Mouse (Mus musculus) right cerebral cortex, postnatal 14 days (tissue): ENCODE data around the gene Cpne2.

ENCODE experiments used
- DNase-seq: peaks from one replicate; pipeline ENCODE4 v3.0.0; 2022

The Cpne2 gene

DNA sequence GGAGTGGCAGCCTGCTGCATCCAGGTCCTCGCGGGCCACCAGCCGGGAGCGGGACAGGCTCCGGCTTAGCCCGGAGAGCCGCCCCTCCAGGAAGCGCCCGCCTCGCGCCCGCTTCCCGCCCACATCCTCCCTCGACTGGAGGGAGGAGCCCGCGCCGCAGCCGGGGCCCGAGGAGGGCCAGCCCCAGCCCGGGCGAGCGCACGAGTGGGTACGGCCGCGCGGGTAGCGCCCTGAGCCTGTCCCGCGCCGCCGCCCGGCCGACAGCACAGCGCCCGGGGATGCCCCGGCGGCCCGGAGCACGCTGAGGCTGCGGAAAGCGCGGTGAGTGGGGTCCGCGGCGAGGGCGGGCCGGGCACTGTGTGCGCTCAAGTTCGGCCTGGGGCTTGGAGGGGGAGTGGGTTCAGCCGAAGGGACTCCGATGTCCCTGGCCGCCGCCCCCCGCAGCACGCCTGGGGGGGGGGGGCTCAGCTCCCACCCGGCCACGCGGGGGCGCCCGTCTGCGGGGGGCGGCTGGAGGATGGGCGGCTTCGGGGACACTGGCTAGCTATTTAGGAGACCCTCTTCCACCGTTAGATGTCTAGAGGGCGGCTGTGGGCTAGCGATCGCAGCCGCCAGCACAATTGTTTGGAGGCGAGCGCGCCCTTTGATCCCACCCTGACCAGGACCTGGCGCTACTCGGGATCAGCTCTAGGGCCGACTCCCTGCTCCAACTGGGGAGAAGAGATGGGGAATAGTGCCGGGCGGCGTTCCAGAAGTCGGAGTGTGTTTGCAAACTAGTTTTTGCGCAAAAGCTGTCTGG lies at the start of gene Cpne2:
Gene Cpne2 (plus strand): TSS at position 118 of the 799 bp plus-strand sequence.
- peak; percentile 51 for DNase-seq

DNA sequence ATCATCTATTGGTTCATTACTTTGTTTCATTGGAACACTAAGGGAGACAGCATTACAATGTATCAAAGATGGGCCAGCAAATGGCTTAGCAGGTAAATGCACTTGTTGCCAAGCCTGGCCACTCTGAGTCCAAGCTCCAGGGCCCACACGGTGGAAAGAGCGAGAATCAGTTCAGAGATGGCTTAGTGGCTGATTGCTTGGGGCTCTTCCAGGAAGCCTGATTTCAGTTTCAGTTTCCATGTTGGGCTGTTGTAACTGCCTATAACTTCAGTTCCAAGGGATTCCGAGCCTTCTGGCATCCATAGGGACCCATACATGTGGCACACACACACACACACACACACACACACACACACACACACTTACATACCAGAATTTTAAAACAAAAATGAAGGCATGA lies 47.5 kb upstream of the Cpne2 start:
- no peak for DNase-seq

DNA sequence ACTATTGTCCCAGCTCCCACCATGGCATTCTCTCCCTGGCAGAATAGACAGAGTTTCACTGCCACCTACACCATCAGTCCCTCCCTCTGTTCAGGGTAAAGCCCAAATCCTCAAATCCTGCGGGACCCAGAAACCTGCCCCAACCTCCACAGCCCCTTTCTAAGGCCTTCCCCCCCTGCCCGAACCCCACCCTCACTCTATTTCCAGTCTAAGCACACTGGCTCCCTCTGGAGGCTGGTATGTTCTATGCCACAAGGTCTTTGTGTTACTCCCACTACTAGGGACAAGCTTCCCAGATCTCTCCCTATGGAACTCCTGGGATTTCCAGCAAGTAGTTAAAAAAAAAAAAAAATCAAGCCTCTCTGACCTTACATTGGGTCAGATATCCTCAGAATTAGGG lies 46.9 kb upstream of the Cpne2 start:
- DNase-seq, result peak; percentile 39

DNA sequence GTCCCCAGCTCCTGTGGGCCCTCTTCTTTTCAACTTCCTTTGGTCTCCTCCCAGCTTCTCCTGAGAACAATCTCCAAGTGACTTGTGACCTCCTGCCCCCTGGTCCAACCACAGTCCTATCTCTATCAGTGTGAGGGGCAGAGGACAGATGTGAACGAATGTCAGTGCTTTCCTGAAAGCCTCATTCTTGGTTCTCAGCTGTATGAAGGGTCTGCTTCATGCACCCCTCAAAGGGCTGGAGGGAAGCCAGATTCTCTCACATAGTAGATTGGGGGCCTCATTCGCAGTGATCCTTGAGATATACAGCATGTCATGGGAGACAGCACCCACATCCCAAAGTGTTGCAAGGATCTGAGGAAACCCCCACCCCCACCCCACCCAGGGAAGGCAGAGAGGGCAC lies 44.8 kb upstream of the Cpne2 start:
- no peak for DNase-seq

DNA sequence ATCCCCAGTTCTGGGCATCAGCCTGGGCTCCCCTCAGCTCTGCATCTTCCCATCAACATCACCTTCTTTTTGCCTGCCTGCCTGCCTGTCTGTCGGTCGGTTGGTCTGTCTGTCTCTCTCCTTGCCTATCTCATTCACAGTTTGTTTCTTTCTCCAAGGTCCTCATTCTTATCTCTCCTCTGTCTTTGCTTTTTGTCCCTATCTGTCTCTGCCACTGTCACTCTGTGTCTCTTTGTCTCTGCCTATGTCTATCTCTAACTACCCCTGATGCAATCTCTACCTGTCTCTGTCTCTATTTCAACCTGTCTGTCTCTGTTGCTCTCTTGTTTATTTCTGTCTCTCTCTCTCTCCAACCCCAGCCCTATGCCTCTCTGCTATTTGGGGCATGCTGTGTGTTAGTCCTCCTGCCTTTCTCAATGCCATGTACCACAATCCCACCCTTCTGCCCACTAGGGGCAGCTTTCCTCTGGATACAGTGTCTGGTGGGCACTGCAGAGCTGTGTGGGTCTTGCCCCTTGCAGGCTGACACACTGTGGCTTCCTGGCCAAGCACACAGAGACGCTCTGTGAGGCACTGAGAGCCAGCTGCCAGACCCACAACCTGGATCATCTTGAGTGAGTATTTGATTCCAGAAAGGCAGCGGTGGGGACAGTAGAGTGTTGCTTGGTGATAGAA lies 42.8 kb upstream of the Cpne2 start:
- DNase-seq, result no peak

DNA sequence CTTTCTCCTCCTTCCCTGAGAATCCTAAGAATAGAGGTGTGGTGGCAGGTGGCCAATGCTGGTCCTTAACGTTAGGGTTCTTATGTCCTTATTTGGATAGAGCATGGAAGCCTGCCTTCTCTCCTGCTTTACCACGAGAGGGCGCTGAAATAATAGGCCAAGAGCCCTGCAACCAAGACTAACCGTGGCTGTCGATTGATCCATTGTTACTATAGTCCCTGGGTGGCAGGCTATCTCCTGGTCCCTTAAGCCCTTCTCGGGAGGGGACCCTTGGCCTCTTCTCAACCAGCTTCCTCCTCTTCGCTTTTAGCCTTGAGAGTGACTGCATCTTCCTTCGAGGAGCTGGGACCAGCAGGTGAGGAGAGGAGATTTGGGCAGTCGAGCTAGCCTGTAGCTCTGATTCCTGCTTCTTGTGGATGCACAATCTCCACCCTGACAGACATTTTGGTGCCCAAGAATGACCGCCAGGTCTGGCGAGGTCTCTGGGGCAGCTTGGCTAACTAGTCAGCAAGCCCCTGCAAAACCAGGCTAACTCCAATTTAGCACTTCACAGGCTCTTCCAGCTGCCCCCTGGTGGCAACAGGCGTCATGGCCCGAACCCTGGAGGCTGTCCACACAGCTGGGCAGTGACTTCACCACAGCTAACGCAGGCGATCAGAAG lies 40.6 kb upstream of the Cpne2 start:
- peak; percentile 89 for DNase-seq

DNA sequence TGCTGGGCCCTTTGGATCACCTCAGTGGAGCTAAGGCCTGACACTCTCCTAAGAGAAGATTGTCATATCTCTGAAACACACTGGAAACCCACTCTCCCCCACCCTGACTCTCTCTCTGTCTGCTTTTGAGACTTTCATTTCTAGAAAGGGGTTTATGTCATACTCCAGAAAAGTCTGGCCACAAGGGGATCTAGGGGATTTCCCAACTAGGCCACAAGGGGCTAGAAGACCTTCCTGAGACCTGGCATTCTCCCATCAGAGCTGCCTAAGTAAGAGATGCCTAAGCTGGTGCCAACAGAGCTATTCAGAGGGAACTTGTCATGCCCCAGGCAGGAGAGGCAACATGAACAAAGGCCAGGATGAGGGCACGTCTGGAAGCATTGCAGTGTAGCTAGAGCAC lies 39.5 kb upstream of the Cpne2 start:
- DNase-seq, result no peak

DNA sequence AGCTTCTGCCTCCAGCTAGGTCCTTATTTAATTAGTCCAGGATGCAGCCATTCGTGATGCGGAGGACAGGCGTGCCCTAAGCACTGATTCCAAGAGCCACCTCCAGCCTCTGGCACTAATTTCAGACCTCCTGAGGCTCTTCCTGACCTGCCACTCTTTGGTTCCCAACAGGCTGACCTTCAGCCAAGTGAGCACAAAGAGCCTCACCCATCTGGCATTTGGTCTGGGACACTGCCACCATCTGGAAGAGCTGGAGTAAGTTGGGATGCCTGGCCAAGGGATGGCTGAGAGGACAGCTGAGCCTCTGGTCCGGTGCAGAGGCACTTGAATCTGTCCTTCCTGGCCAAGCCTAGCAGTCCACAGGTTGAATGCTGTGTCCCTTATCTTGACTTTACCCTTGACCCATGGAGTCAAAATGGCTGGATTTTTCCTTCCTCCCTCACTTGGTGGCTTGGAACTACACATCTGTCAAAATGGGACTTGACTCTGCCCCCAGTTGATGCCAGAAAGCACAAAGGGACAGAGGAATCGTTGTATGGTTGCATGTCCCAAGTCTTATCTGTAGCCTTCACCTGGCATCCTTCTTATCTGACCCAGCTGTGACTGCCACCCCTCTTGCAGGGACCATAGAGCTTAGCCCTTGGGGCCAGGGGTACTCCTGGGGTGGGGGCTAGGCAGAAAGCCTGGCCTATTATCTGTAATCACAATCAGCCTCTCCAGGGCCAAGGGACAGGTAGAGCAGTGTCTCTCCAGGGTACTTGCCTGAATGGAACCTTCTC lies 17.2 kb upstream of the Cpne2 start:
- no peak for DNase-seq

DNA sequence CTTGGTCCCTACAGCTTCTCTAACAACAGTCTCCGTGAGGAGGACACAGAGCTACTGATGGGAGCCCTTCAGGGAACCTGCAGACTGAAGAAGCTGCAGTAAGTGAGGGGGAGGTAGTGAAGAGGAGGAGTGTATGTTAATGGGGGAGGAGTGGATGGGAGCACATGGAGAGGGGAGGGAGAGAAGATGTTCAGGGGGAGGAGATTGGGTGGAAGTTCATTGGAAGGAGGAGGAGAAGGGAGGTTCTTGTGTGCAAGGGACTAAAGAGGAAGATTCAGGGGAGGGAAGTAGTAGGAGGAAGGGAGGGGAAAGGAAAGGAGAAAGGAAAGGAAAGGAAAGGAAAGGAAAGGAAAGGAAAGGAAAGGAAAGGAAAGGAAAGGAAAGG lies 16.6 kb upstream of the Cpne2 start:
- no peak for DNase-seq

DNA sequence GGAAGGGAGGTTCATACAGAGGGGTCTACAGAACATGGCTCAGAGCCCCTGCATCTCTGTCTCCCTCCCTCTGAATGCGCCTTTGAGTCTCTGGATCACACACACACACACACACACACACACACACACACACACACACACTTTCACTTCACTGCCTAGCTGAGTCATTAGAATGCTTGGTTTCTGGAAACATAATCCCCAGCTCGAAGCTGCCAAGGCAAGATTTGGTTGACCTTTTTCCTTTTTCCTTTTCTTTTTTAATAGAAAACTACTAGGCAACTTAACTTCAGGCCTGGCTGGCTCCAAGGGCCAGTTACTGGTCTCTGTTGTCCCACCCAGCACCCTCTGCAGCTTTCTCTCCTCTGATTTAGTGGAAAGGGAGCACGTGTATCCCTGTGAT lies 16.0 kb upstream of the Cpne2 start:
- no peak for DNase-seq

DNA sequence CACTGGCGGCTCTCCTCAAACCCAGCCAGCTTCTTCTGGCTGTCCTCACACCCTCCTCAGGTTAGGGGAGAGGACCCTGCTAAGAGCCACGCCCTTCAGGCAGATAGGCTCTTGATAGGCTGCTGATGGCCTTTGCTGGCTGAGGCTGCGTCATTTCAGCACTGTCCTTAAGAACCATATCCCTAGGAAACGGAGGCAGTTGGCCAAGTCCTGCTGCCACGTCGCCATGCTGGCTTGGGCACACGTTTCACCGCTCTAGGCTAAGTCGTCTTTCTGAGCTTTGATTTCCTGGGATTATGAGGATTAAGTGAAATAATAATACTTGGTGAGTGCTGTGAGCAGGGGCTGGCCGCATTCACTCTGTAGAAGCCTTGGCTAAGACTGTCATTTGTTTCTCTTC lies 14.5 kb upstream of the Cpne2 start:
- no peak for DNase-seq

DNA sequence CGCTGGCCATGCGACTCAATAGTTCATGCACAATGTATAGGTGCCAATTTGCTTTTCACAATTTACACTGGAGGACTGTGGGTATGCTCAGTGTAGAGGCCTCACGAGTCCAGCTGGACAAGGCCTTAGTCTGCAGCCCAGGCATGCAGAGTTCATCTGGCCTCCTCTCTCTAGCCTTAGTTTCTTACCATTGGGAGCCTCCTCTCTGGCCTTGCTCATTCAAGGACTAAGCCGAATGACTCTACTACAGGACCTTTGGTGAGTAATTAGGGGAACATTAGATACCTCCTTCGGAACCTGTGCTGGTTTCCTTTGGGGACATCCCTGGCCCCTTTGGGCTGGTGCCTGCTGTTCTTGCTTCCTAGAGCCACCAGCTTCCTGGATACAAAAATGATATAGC lies 13.8 kb upstream of the Cpne2 start:
- DNase-seq, result no peak

DNA sequence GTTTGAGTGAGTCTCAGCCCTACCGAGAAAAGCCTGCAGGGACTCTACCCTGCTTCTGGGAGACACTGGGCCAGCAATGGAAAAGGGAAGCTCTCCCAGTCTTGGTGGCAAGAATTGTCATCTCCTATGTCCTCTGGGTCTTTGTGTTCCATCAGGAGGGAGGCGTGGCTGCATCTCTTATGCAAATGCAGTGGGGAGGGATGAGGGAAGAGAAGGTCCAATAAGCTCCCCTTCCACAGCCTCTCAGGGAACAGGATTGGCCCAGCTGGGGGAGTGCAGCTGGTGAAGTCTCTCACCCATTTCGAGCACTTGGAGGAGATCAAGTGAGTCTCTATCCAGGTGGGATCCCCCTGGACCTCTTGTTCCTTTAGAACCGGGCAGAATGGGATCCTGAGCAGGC lies 11.3 kb upstream of the Cpne2 start:
- DNase-seq, result no peak

DNA sequence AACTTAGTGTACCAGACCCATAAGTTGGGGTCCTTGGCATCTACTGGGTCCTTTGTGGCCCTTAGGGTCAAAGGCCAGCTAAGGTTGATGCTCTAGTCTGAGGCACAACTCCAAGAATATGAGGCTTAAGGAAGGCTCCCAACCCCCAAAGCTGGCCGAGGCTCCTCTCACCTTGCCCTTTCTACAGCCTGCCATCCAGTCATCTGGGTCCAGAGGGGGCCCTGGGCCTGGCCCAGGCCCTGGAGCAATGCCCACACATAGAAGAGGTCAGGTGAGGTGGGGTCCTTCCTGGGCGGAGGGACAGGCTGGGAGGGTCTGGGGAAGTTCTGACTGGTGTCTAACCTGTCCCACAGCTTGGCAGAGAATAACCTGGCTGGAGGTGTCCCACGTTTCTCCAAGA lies 10.3 kb upstream of the Cpne2 start:
- no peak for DNase-seq

DNA sequence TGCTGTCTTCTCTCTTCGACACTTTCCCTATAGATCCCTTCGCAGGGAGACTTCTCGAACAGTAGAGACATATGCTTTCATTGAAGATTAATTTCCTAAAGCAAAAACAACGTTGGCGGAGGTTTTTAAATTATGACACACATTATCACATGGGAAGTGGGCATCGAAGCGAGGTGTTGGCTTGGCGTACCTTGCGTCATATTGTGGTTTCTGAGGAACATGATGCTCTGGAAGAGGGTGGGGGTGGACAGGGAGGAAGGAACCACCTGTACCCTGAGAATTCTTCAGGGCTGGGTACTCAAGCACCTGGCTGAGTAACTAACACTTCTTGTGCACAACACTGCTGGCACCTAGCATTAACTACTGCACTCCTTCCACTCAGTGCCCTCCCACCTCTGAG lies 8.2 kb upstream of the Cpne2 start:
- DNase-seq, result no peak

DNA sequence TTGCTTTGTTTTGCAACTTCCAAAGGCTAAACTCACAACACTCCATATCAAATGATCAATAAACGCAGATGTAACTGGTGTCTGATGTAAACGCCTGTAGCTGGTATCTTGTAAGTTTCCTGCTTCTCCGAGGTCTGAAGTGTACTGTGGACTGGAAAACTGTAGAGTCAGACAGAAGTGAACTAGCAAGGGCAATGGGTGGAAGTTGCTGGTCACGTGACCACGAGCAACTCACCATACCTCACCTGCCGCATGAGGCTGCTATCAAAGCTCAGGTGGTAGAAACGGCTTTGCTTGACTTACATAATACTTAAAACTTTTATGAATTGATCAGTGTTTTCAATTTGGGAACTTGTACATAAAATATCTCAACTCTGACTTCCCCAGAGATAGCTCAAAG lies 5.6 kb upstream of the Cpne2 start:
- no peak for DNase-seq

DNA sequence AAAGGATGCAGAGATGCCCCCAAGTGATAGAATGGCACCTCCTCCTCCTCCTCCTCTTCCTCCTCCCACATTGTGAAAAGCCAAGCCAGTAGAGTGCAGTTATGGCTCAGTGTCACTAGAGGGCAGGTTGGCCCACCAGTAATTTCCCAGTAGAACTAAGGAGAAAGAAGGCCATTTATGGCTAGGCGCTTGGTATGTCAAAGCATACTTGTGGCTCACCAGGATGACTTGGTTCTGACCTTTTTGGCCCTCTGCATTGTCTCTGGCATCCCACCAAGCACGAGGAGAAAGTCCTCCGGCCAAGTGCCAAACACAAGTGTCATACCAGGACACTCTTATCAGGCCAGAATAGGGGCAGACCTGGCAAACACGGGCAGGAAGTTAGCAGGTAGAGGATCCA lies 4.5 kb upstream of the Cpne2 start:
- no peak for DNase-seq

DNA sequence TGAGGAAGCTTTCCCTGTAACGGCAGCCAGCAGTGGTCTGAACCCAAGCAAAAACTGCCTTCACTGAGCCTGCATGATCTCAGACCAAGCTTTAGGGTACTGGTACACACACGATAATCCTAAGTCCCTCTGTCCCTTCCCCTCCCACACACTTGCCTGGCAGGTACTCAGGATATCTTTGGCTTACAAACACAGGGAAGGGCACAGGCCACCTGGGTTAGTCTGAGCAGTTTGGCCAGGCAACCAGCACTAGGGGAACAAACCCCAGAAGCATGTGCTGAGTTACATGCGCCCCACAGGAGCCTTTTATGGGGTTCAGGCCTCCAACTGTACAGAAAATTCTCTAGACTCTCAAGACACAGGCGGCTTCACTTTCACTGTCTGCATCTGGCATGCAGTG lies 2.9 kb upstream of the Cpne2 start:
- no peak for DNase-seq

DNA sequence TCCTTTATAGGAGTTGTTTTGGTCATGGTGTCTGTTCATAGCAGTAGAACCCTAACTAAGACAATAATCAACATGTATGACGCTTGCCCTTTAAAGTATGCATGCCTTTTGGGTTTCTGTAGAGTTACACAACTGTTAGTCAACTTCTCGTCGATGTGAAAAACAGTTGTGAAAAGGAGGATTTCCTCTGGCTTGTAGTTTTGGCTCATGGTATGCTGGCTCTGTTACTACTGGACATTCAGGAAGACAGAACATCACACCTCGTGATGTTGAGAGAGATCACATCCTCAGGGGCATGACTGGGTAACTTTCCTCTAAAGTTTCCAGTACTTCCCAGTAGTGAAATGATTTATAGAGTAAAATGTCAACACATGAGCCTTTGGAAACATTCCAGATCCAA lies 2.1 kb upstream of the Cpne2 start:
- no peak for DNase-seq

DNA sequence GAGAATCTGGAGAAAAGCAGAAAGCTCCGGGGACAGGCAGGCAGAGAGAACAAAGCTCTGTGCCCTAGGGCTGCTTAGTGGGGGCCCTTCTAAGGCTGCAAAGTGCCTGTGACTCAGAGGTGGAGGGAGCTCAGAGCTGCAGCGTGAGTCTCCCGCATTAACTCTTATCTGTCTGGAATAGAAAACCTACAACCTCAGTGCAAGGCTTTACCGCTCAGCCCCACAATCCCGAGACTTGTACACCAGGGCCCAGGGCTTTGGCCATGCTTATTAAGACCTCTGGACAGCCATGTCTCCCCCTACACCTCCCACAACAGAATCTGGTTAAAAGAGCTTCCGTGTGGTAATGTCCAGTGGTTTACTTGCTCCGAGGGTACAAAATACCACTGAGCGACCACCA lies 790 bp upstream of the Cpne2 start:
- DNase-seq, result no peak

DNA sequence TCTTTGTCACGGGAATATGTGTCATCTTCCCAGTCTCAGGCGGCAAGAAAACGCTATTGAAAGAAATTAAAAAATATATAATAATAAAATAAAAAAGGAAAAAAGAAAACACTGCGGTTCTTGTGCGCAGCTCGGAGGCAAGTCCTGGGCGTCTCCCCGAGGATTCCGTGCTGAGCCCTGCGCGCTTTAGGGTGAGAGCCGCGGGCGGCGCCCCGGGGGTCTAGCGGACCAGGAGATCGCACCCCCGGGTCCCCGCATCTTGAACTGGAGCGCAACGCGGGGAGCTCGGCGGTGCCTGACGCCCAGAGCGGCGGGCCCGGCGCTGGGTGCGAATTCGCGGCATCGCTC lies 291 bp upstream of the Cpne2 start:
- no peak for DNase-seq

DNA sequence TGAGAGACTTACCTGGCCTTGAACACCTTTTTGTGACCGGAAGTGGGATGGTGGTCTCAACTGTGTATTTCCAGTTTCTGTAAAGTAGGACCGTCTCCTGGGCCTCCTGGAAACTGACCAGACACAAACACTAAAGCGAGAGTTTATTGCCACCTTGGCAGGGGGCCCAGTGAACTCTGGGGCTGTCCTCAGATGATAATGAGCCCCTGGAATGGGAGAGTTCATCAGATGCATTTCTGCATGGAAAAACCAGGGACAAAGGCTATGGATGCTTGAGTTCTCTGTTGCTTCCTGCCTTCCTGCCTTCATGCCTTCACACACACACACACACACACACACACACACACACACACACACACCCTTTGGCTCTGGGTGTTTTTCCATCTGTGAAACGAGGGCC lies 1.8 kb downstream of the Cpne2 start:
- DNase-seq, result no peak

DNA sequence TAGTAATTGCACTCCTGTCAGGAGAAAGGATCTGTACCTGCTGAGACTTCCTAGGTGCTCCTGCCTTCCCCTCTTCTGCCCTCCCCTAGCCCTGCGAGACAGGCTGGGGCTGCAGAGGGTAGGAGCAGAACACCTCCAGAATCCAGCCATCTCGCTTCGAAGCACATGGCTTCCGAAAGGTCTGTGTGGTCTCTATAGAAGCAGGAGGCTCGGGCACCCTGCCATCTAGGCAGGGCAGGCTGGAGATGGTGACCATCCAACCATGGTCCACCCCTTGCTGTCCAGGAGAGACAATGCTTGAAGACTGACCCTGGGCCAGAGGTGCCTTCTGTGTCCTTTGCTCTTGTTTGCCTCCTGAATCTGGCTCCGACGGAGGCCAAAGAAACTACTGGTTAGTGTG lies 2.8 kb downstream of the Cpne2 start:
- DNase-seq, result no peak

DNA sequence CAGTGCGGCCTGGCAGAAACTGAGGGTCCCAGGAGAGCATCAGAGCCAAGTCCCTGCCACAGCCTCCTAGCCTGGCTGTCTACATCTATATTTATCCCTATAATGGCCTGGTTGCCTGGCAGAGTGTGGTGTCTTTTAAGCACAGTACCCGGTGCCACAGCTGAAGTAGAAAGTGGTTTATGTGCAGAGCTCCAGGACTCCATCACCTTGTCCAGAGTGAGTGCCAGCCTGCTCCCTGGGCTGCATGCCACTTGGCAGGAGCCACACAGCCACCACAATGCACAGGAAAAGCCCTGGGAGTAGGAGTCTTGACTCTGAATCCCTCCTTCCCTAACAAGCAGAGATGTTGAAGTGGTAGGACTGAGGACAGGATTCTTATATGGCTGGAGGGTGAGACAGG lies 4.7 kb downstream of the Cpne2 start:
- DNase-seq, result no peak
